Mouse (Mus musculus) cerebral cortex, adult 2 months (tissue): ENCODE measurements around the gene Cep57.

ENCODE experiments used
- WGBS: fragments of 180-500 bp; shearing (Covaris S2); methylation state at CpG from one replicate; pipeline ENCODE4 v1.1.7; 2018; 5-methylcytosine and 5-hydroxymethylcytosine counted together

The Cep57 gene

DNA sequence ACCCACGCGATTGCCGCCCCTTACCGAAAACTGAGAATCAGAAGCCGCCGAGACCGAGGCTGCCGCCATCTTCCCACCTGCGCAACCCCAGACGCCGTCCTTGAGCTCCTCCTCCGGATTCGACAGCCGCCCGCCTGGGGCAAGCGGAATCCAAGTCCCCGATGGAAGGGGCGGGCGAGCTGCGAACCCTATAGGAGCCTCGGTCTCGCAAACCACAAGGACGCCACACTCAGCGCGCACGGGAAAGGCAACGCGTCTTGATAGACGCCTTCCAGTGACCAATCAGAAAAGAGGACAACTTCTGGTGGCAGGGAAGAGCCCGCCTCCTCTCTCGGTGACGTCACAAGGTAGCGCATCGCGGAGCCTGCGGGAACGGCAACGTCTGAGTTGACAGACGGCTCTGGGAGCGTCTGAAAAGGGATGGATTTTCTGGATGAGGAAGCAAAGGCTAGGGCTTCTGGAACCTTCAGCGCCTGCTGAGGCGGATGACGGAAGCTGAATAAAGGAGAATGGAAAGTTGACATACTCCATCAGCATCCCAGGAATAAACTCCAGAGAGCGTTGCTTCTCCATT, at the start of gene Cep57:
Gene Cep57 (minus strand): TSS at position 276 of the 574 bp plus-strand sequence.
- WGBS: under 1% methylated on average over 44 of the region's 44 CpGs

- WGBS: 40% methylated on average over 2 of the region's 2 CpGs
Measured at GRCm38 (mm10) chr9:13875340-13875739, 48.4 kb upstream of the Cep57 start.

DNA sequence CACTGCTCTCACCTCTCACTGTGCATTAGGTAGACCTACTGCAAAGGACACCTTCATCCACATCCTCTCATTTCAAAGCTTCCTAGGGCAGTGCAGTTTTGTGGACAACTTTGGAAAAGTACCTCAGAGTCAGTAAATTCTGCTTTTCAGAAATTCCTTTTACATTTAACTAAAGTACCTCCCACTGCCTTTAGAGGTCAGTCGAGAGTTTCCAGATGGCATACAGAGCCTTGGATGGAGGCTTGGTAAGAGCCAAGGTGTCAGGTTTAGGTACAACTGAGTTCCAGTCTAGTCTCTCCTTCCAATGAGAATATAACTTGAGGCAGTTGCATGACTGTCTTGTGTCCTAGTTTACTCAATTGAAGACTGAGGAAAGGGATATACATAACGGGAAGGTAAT, 47.5 kb upstream of the Cep57 start:
- WGBS: 52% methylated on average over 2 of the region's 2 CpGs

- 93% methylated on average over 7 of the region's 7 CpGs for WGBS
Measured at GRCm38 (mm10) chr9:13871631-13872030, 44.7 kb upstream of the Cep57 start.

GRCm38 (mm10) chr9:13867646-13868045, 40.7 kb upstream of the Cep57 start:
- 70% methylated on average over 2 of the region's 2 CpGs for WGBS

DNA sequence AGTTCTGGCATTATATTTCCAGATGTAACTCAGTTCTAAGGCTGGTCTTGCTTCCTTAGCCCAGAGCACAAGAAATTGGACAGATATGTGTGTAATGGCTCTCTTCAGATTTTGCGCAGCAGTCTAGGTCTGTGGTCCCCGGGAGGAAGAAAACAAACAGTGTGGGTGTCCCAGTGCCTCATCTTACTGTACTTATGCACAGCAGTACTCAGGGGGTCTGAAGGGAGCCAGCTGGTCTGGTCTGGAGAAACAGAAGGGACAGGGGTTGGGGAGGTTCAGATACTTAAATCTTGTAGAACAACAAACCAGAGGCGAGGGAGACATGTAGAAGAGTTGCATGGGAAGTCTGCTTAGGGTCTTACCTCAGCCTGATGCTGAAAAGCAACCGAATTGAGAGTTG, 29.9 kb upstream of the Cep57 start:
- 80% methylated on average over 4 of the region's 4 CpGs for WGBS

DNA sequence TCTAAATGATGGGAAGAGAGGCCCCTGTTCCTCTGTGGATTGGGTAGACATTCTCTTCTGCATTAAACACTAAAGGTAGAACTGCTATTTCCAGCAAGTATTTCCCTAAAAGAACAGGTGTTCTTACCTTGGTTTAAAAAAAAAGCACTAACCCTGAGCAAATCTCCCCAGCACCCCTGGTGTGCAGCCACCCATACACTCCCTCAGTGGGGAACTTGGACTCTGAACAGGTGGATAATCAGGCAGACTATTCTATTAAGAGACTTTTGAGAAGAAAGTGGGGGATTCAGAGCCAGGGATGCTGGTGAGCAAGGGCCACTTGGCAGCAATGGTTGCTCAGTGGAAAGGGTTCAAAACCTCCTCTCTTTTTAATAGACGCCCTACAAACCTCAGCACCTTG, 29.3 kb upstream of the Cep57 start:
- WGBS: 93% methylated on average over 1 of the region's 1 CpGs

GRCm38 (mm10) chr9:13853876-13854275, 27.0 kb upstream of the Cep57 start:
- WGBS: 78% methylated on average over 3 of the region's 3 CpGs

DNA sequence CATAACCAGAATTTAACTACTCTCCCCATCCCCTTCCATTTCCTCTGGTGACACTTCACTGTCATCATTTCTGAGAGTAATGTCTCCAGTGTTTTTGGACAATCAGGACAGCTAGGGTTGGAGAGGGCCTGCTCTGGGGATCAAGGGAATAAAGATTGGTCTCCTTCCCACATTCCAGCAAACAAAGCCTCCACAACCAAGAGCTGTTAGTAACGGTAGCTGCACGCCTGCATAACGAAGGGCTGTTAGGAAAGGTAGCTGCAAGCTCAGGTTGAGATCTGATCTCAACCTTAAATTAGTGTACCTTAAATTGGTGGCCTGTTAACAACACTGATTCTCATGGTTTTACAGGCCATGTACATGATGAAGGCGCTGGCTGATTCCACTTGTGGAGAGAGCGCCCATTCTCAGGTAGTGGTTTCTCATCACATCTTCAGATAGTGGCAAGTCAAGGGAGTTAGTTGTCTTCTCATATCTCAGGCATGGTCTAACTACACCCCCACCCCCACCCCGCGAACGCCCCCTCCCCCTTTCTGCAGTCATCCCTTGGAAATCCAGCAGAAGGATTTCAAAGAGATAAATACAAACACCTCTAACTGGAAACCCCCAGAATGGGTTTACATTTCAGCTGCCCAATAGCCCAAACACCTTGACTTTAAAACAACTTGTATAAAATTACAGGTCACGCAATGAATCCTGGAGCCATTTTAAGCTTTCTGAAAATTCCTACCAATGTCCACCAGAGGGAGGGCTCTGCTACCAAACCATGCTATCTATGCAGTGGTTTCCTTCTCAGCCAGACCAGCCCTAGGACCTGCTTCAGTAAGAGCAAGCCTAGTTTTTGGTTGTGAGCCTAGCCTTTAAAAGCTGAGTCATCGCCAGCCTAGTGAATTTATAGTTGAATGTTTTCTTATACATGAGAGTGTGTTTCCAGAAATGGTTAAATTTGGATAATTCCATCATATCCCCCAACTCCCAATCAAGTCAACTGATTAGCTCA, 21.9 kb upstream of the Cep57 start:
- WGBS: 75% methylated on average over 10 of the region's 10 CpGs

- 74% methylated on average over 3 of the region's 3 CpGs for WGBS
Measured at GRCm38 (mm10) chr9:13847591-13847990, 20.7 kb upstream of the Cep57 start.

GRCm38 (mm10) chr9:13836726-13837125, 9.8 kb upstream of the Cep57 start:
- WGBS: 75% methylated on average over 2 of the region's 2 CpGs

DNA sequence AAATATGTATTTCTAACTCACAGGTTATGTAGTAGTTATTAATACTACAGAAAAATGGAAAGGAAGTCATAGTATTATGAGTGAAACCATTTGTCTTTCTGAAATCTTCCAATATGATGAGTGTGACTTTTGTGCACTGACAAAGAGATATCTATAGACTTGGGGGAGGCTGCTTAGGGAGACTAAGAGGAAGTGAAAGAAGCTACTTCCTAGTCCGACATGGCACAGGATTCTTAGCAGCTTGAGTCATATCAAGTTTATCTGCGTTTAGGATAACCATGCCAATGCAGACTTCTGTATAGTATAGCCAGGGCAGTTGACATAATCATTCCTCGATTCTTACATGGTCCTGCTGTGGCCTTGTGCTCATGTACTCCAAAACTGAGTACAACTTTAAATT, 8.3 kb upstream of the Cep57 start:
- 83% methylated on average over 3 of the region's 3 CpGs for WGBS

DNA sequence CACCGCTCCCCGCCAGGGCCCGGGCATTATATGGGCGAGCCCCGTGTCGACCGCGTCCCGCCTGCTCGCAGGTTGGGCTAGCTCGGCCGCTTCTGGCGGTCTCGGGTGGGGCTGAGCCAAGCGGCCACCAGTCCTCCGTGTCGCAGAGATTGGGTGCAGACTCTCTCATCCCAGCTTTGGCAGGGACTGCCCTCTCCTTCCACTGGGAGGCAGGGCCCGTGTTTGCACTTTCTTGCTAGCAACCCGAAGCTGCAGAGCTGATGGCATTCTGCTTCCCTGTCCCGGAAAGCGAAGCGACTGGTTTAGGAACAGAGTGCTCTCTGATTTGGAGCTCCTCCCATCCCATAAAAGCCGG, 1.2 kb upstream of the Cep57 start:
- WGBS: under 1% methylated on average over 23 of the region's 23 CpGs

GRCm38 (mm10) chr9:13827406-13828086, 639 bp upstream of the Cep57 start, which contains the start of gene Fam76b:
Fam76b (plus strand) TSS chr9:13827716.
- WGBS: under 1% methylated on average over 67 of the region's 67 CpGs

- WGBS: under 1% methylated on average over 31 of the region's 31 CpGs
Measured at GRCm38 (mm10) chr9:13826391-13826805, 509 bp downstream of the Cep57 start.

DNA sequence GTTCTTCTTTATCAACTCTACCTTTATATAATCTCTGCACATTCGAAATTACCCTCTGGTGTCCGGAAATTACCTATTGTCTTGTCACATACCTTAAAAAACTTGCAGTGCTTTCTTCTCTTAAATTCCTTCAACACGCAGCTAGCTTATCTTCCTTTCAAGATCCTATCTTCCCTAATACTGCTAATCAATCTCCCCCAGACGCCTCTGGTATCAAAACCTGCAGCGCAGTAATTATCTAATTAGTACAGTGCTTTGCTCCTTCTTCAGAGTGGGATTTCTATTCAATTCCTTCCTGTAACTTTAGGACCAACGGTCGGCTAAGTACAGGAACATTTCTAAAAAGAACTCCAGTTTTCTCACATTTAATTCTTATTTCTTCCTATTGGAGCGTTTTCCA, 1.0 kb downstream of the Cep57 start:
- 5% methylated on average over 8 of the region's 8 CpGs for WGBS

DNA sequence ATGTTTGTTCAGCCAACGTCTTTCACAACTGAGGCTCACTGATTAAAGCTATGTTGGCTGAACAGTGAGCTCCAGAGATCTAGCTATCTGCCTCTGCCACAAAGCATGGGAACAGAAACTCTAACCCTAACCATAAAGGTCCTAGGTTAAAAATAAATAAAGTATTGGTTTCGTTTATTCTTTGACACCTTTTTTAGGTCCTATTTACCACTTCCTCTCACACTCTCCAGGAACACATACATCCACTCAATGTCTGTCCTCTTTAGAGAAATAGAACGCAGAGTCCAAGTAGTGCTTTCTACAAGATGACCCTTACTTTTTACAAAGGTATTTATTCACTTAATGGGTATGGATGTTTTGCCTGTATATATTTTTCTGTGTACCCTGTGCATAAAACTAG, 6.1 kb downstream of the Cep57 start:
- WGBS: 92% methylated on average over 3 of the region's 3 CpGs

- WGBS: 87% methylated on average over 9 of the region's 9 CpGs
Measured at GRCm38 (mm10) chr9:13818369-13818768, 8.5 kb downstream of the Cep57 start.

DNA sequence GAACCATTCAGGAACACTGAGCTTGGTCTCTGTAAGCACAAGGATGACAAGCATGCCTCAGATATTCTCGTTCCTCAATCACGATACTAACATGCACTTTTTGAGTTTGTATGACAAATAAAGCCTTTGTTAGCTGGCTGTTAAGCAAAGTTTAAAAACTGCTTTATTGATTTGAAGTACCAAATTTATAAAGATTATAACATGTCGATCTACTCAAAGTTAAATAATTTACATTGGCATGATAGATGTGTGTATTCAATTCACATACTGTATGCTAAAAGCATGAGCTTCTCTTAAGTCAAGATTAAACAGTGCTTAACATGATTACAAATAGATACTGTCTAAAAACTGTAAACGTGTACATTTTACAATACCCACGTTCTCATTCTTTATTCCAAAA, 19.2 kb downstream of the Cep57 start:
- 84% methylated on average over 5 of the region's 5 CpGs for WGBS

DNA sequence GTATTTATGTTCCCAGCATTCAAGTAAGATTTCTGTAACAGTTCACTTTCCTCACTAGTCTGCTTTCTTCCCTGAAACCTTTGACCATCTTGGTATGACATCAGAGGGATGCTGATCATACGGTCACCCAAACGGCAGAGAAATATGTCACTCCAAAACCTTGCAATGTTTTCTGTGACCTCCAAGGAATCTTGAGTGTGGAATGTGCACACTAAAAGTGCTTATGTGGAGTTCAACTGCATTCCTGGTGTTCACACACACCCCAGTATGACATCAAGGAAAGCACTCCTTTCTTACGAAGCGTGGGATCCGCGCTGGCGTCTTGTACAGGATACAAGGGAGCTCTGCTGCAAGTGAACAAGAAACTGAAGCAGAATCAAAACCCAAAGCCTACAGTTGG, 20.1 kb downstream of the Cep57 start:
- 94% methylated on average over 7 of the region's 7 CpGs for WGBS

DNA sequence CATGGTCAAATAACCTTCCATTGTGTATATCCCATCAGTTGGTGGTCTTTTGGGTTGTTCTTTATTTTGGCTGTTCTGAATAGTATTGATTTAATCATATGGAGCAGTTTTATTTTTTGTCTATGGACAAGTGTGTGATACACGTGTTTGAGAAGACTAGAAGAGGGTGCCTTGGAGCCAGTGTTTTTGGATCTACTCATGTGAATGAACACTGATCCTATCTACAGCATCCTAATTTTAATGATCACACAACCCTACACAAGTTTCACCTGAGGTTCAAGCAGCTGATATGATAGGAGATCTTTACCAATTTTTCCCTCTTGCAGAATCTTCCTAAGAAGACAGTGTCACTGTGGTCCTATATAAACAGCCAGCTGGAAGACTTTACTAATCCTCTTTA, 22.4 kb downstream of the Cep57 start:
- WGBS: 54% methylated on average over 1 of the region's 1 CpGs

DNA sequence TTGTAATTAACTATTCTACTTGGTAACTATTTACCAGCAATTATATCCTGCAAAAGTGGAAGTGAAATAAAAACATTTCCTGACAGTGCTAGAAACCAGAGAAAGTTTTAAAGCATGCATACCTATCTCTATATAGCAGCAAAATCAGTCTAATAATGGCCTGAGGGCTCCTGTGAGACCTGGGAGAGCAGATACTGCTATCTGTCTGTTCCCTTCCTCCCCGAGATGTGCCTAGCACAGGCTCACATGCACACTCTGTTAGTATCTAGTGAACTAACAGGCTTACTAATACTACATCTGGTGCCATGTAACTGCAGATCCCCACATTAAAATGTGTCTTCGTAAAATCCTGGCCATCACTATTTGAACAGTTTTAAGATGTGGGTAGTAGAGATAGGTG, 32.2 kb downstream of the Cep57 start:
- 92% methylated on average over 2 of the region's 2 CpGs for WGBS

DNA sequence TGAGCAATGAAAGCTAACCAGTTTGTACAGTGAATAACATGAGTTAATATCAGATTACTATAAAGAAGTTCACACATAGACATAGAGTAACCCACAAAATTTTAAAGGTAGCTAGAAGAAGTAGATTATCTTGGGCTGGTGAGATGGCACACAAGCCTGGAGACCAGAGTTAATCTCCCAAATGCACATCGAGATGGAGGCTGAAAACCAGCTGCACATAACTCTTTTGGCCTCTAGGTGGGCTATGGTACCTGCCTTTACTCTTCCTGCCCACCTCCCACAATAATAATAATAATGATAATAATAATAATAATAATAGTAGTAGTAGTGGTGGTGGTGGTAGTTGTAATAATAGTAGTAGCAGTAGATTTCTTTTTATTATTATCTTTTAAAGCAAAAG, 32.6 kb downstream of the Cep57 start:
- 68% methylated on average over 1 of the region's 1 CpGs for WGBS
